Mouse (Mus musculus): ENCODE measurements around the gene Ets2.
"Not testable (repeated sequence)": the region's sequence is repeated elsewhere in the genome, so short reads cannot be mapped to it uniquely, and the experiment has no call there.

Ets2 gene

GRCm38 (mm10) chr16:95729775-95730174, 27.9 kb downstream of the Ets2 start:
- no peak for DNase-seq (ENCODE audit: low read depth, low spot score)

- no peak for DNase-seq (ENCODE audit: low read depth, low spot score)
Observed at GRCm38 (mm10) chr16:95734785-95735184, 32.9 kb downstream of the Ets2 start.

DNA sequence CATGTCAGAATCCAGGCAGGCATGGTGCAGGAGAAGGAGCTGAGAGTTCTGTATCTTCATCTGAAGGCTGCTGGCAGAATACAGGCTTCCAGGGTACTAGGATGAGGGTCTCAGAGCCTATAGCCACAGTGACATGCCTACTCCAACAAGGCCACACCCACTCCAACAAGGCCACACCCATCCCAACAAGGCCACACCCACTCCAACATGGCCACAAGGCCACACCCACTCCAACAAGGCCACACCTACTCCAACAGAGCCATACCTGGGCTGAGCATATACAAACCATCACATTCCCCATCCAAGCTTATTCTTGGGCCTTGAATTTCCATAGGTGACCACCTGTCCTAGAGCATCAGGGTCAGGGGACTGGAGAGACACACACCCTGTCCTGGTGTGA, 34.2 kb downstream of the Ets2 start:
- DNase-seq (ENCODE audit: low read depth, low spot score): no peak

GRCm38 (mm10) chr16:95736470-95736869, 34.6 kb downstream of the Ets2 start:
- DNase-seq (ENCODE audit: low read depth, low spot score): no peak

- no peak for DNase-seq (ENCODE audit: low read depth, low spot score)
Observed at GRCm38 (mm10) chr16:95739522-95739921, 37.6 kb downstream of the Ets2 start.

- no peak for DNase-seq (ENCODE audit: low read depth, low spot score)
Observed at GRCm38 (mm10) chr16:95741358-95741757, 39.5 kb downstream of the Ets2 start.

GRCm38 (mm10) chr16:95741915-95742739, 40.3 kb downstream of the Ets2 start:
- no peak for DNase-seq (ENCODE audit: low read depth, low spot score)

- no peak for DNase-seq (ENCODE audit: low read depth, low spot score)
Observed at GRCm38 (mm10) chr16:95742740-95743030, 40.8 kb downstream of the Ets2 start.

DNA sequence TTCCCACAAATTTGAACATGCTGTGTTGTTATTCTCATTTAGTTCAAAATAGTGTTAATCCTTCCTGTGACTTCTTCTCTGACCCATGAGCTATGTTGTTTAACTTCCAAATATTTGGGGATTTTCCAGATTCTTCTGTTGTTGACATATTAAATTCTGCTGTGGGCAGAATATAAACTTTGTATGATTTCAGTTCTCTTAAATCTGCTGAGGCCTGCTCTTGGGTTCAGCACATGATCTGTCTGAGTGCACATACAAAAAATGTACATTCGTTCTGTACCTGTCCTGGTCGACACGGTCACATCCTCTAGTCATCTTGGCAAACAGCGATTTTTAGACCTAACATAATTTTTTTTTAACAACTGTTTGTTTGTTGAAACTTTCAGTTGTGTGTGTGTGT, 41.2 kb downstream of the Ets2 start:
- DNase-seq (ENCODE audit: low read depth, low spot score): no peak

- DNase-seq (ENCODE audit: low read depth, low spot score): no peak
Observed at GRCm38 (mm10) chr16:95744771-95745170, 42.9 kb downstream of the Ets2 start.

GRCm38 (mm10) chr16:95745685-95746084, 43.8 kb downstream of the Ets2 start:
- DNase-seq (ENCODE audit: low read depth, low spot score): no peak

DNA sequence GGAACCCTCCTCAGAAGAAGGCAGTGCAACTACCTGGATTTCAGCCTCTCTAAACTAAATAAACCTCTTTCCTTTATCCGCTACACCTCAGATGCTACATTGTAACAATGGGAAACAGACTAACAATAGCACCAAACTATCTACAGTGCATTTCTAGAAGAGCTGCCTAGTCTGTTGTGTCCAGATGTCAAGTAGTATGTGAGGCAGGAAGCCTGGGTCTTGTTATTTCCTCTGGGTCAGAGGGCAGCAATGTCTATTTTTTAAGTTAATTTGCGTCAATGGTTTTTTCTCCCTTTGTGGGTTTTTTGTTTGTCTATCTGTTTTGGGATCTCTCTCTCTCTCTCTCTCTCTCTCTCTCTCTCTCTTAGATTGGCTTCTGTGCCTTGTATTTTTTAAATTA, 44.7 kb downstream of the Ets2 start:
- DNase-seq (ENCODE audit: low read depth, low spot score): no peak

GRCm38 (mm10) chr16:95749291-95750103, 47.6 kb downstream of the Ets2 start:
- no peak for DNase-seq (ENCODE audit: low read depth, low spot score)

DNA sequence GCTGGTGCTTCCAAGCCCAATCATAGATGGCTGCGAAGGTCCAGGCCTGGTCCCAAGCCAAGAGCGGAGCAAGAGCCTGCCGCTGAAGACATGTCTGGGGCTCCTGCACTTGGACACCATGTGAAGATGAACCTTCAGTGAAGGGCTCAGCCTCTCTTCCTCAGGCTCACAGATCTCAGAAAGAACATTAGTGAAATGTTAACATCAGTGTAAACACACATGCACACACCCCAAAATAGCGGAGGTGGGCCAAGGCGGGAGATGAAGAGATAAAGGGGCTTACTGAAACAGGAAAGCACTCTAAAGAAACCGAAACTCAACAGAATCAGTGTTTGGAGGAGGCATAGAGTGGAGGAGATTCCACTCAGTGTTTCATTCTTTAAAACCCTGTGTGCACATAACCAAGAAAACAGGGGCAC, 48.3 kb downstream of the Ets2 start:
- no peak for DNase-seq (ENCODE audit: low read depth, low spot score)

- no peak for DNase-seq (ENCODE audit: low read depth, low spot score)
Observed at GRCm38 (mm10) chr16:95752502-95752901, 50.6 kb downstream of the Ets2 start.

DNA sequence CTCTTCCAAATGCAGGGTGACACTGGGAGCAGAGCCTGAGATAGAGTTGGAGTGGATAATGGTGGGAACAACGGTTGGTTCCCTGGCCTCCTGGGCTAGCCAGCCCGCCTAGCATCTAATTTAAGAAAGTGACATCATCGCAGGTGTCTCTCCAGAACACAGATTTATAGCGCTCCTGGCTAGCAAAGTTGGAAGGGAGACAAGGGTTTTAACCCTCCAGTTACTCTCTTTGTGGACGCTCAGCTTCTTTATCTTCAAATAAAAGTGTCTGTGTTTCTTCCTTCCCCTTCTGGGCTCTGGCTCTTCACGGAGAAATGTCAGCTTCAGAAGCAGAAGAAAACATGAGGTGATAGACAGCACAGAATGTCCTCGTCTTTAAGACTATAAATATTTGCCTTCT, 51.4 kb downstream of the Ets2 start:
- no peak for DNase-seq (ENCODE audit: low read depth, low spot score)

DNA sequence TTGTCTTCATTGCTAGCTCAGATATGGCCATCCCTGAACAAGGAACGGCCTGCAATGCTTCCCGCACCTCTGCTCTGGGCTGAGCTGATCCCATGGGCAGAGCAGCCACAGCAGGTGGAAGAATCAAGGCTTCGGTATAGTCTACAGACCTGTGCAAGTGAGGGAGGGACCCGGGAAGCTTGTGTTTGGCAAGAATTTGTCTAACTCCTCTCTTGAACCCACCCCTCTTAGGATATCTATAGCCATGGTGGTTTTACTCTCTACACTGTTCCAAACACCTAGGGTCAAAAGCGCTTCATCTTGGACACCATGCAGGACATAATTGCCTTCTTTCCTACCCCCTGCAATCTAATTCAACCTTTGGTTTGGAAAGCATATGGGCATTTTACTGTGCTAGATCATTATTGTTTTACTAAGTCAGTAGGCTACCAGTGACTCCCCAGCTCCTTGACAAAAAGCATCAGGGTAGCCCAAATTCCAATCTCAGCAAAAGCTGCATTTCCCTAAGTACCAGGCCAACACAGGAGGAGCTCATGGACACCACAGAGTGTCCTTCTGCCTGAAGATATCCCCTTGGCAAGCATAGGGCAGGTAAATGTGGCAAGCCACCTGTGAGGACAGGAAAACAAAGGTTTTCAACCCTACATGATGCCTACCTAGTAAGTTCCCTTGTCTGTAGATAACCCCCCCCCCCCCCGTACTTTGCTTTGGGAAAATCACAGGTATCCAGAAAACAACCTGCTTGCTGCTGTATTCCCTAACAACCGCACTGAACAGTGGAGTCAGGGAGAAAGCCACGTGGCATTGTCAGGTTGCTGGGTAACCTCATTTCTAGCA, 57.5 kb downstream of the Ets2 start:
- no peak for DNase-seq (ENCODE audit: low read depth, low spot score)

- DNase-seq (ENCODE audit: low read depth, low spot score): no peak
Observed at GRCm38 (mm10) chr16:95759988-95760391, 58.1 kb downstream of the Ets2 start.

- no peak for DNase-seq (ENCODE audit: low read depth, low spot score)
Observed at GRCm38 (mm10) chr16:95761742-95762141, 59.9 kb downstream of the Ets2 start.

- DNase-seq (ENCODE audit: low read depth, low spot score): no peak
Observed at GRCm38 (mm10) chr16:95763201-95763600, 61.3 kb downstream of the Ets2 start.

GRCm38 (mm10) chr16:95764041-95764440, 62.2 kb downstream of the Ets2 start:
- DNase-seq (ENCODE audit: low read depth, low spot score): not testable (repeated sequence)

DNA sequence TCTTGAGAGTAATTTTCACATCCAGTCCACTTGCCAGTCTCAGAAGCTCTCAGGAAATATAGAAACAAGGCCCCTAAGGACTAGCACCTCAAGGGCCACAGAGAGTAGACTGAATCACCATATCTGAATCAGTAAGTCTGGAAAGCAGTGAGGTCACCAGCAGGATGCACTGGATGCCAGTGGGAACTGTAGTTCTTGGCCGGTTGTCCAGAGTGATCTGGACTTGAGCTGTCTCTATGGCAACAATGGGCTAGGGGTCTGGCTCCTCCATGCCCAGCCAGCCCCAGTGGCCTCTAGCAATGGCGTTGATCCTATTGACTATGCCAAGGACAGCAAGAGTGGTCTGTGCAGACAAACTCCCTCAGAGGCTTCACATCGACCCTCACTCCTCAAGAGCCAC, 64.3 kb downstream of the Ets2 start:
- DNase-seq (ENCODE audit: low read depth, low spot score): no peak
